Mouse (Mus musculus) right cerebral cortex, postnatal 4 days (tissue): ENCODE data around the gene Ankmy1.

Source experiments
- DNase-seq: peaks from one replicate; pipeline ENCODE4 v3.0.0-alpha.2; 2022

Ankmy1 gene

DNA sequence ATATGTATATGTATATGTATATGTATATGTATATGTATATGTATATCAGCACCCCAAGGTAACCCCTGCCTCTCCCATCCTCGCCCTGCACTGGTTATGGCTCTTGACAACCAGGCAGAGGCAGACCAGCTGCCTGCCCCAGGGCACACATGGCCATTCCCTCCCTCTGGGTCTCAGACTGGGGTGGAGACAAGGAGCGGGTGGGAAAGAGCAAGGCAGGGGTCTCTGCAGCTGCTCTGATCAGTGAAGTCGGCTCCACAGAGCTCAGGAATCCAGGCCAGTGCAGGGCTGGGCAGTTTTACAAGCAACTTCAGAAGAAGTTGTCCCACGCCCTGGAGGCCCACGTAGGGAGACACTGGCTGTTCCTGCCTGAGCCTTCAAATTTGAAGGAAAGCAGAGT lies 88.4 kb downstream of the Ankmy1 start:
- DNase-seq = no peak
